Mouse (Mus musculus) liver, embryonic 15.5 days (tissue): ENCODE results near the gene Ano9. TPM values are rescaled to one million over a fixed set of nuclear protein-coding genes. Genes with fewer than 3 reads are reported as not detected.

Experiments
- ATAC-seq: fragments of 200-750 bp; cut with Nextera tagmentation; 2 replicates; pipeline ENCODE4 v1.8.0; 2017; ENCODE audit warnings: moderate number of reproducible peaks, mild to moderate bottlenecking, moderate library complexity; ENCODE audit not compliant: insufficient read depth
- H3K27ac ChIP-seq: fragments of 300-500 bp; sonication (generic); replicated peaks from 2 replicates; pipeline ENCODE4 v1.5.1; 2015; ENCODE audit warnings: mild to moderate bottlenecking, inconsistent platforms
- H3K27me3 ChIP-seq: fragments of 300-500 bp; sonication (generic); 2 replicates; pipeline ENCODE4 v1.6.1; 2015; ENCODE audit warnings: mild to moderate bottlenecking, inconsistent platforms
- H3K36me3 ChIP-seq: fragments of 300-500 bp; sonication (generic); replicated peaks from 2 replicates; pipeline ENCODE4 v1.6.1; 2015; ENCODE audit warnings: moderate library complexity, mild to moderate bottlenecking, inconsistent platforms
- H3K4me1 ChIP-seq: fragments of 300-500 bp; sonication (generic); replicated peaks from 2 replicates; pipeline ENCODE4 v1.6.1; 2015; ENCODE audit warnings: inconsistent platforms
- H3K4me2 ChIP-seq: fragments of 300-500 bp; sonication (generic); 2 replicates; pipeline ENCODE4 v1.6.1; 2015; ENCODE audit warnings: moderate library complexity, mild to moderate bottlenecking, inconsistent platforms
- H3K4me3 ChIP-seq: fragments of 300-500 bp; sonication (generic); replicated peaks from 2 replicates; pipeline ENCODE4 v1.5.1; 2015; ENCODE audit warnings: mild to moderate bottlenecking, inconsistent platforms
- H3K9ac ChIP-seq: fragments of 300-500 bp; sonication (generic); 2 replicates; pipeline ENCODE4 v1.6.1; 2015; ENCODE audit warnings: moderate library complexity, mild to moderate bottlenecking, inconsistent platforms
- H3K9me3 ChIP-seq: fragments of 300-500 bp; sonication (generic); replicated peaks from 2 replicates; pipeline ENCODE4 v1.6.1; 2016; ENCODE audit warnings: inconsistent platforms
- WGBS: fragments of 180-500 bp; shearing (Covaris S2); methylation state at CpG from one replicate; pipeline ENCODE4 v1.1.7; 2015; ENCODE audit warnings: mixed read lengths; ENCODE audit not compliant: insufficient replicate concordance; 5-methylcytosine and 5-hydroxymethylcytosine counted together
- polyA plus RNA-seq: library from polyadenylated mRNA; unstranded; fragments of >200 nt; fragmentation: Nextera tagmentation; extraction: Ambion mirVana; gene quantifications from 2 replicates; pipeline ENCODE4 v1.2.1, GENCODE M21; 2015

Ano9 gene
- polyA plus RNA-seq, 1 experiment from 2014 or later = 0.99 TPM

DNA sequence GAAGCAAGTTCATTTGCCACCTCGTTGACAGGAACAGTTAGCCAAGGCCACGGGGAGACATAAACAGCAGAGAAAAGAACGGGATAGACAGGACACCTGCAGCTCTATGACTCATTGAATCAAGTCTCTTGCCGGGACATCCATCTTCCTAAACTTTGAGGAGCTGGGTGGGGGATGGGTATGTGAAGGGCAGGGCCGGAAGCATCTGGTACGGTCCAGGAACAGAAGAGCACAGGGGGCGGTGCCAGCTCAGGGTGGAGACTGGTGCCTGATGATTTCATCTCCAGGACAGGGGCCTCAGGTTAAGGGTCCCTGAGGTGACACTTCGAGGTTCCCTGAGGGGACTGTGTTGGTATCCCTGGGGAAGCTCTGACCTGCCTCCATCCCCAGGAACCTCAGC is 29.7 kb downstream of the Ano9 start:
- peaks cover 26% of the 10 kb centered on the region for H3K4me1 ChIP-seq
- ATAC-seq = no peak
- H3K27me3 ChIP-seq = peaks cover 53% of the 10 kb centered on the region
- no peak overlapping the region for H3K4me3 ChIP-seq
- no peaks in the 10 kb centered on the region for H3K9me3 ChIP-seq
- WGBS = 17% methylated on average over 8 of the region's 8 CpGs
- peak overlapping the region; percentile 43; the same call in 1 of the 2 replicates for H3K4me2 ChIP-seq
- no peaks in the 10 kb centered on the region; the same call in 1 of the 2 replicates for H3K36me3 ChIP-seq
- H3K27ac ChIP-seq = no peak overlapping the region
- no peak overlapping the region for H3K9ac ChIP-seq

DNA sequence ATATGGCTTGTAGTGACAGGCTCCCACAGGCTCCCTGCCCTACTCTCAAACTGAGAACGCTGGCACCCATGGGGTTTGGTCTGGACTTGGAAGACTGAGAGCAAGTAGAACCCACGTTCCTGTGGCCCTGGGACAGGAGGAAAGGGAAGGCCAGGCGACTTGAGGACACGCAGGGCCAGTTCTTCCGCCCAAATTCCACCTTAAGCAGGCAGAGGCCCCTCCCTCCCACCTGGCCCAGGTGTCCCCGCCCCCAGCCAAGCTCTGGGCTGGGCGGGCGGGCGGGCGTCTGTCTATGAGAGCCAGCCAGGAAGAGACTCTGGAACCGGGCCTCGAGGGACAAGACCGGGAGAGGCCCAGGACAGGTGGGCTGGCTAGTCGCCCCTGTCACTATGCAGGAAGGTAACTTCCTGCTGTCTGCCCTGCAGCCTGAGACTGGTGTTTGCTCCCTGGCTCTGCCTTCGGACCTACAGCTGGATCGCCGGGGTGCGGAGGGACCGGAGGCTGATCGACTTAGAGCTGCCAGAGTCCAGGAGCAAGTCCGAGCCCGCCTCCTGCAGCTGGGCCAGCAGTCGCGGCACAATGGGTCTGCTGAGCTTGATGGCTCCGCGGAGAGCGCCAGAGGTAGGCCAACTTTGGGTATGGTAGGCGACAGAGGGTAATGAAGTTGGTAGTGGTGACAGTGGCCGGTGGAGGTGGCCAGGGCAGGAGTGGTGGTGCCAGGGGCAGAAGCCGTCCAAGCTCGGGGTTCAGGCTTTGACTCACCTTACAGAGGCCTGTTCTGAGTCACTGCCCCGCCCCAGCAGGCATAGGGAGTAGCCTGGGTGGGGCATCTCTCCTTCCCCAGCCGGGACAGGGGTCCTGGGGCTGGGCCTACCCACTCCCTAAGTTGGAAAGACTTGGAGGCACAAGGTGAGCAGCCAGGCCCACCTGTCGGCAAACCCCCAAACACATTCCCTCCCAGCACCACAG is 37.8 kb downstream of the Ano9 start:
- Histone ChIP-seq H3K9me3 (no peaks in the 10 kb centered on the region), H3K4me2 (no peak overlapping the region), H3K27ac (no peak overlapping the region), H3K4me3 (no peak overlapping the region), H3K27me3 (peaks cover 45% of the 10 kb centered on the region; the same call in 1 of the 2 replicates), H3K4me1 (no peaks in the 10 kb centered on the region), H3K9ac (no peak overlapping the region), H3K36me3 (no peaks in the 10 kb centered on the region)
- ATAC-seq = no peak
- WGBS = 44% methylated on average over 34 of the region's 34 CpGs

DNA sequence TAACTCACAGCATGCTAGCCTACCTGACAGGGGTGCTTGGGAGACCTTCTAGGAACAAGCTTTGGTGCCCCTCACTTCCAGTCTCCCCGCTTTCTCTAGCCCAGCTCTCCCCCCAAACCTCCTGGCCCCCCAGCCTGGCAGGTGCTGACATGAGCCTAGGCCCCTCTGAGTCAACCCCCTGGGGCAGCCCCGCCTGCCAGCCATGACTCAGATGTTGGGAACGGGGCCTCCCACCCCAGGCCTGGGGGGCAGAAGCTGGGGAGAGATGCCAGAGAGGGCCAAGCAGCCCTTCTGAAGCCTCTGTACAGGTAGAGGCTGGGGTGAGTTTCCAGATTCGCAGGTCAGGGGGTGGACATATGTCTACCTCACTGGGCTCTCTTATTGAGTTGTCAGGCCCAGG is 38.7 kb downstream of the Ano9 start:
- no peak for ATAC-seq
- Histone ChIP-seq H3K9me3 (no peaks in the 10 kb centered on the region), H3K27ac (no peak overlapping the region), H3K27me3 (peaks cover 45% of the 10 kb centered on the region; the same call in 1 of the 2 replicates), H3K36me3 (no peaks in the 10 kb centered on the region), H3K4me2 (no peak overlapping the region), H3K4me3 (no peak overlapping the region), H3K4me1 (no peaks in the 10 kb centered on the region), H3K9ac (no peak overlapping the region)
- 72% methylated on average over 4 of the region's 4 CpGs for WGBS

DNA sequence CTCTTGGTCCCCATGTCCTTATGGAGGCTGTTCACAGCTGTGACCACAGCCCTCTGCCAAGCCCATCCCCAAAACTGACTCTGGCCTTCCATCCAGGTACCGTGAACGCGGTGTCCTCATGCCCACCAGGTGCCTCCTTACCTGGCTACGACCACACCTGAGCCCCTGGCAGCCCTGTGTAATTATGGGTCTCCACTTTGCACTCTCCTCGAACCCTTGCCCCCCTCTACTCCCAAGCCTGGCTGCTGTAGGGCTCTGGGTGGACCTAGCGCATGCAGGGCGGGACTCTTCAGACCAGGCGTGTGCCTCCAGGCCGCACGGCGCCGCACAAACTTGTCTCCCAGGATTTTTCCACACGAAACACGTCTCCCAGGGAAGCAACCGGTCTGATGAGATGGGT is 39.8 kb downstream of the Ano9 start, which contains the start of gene Pkp3:
Pkp3 (plus strand) TSS at position 378 of the 400 bp plus-strand sequence.
- H3K27me3 ChIP-seq = peaks cover 49% of the 10 kb centered on the region; the same call in 1 of the 2 replicates
- H3K27ac ChIP-seq = no peak within 1 kb of the TSS
- H3K4me1 ChIP-seq = no peaks in the 10 kb centered on the region
- H3K36me3 ChIP-seq = no peaks in the 10 kb centered on the region
- no peak within 1 kb of the TSS for H3K9ac ChIP-seq
- H3K4me3 ChIP-seq = no peak within 1 kb of the TSS
- 79% methylated on average over 15 of the region's 15 CpGs for WGBS
- no peaks in the 10 kb centered on the region for H3K9me3 ChIP-seq
- no peak within 1 kb of the TSS for H3K4me2 ChIP-seq
- ATAC-seq = no peak

DNA sequence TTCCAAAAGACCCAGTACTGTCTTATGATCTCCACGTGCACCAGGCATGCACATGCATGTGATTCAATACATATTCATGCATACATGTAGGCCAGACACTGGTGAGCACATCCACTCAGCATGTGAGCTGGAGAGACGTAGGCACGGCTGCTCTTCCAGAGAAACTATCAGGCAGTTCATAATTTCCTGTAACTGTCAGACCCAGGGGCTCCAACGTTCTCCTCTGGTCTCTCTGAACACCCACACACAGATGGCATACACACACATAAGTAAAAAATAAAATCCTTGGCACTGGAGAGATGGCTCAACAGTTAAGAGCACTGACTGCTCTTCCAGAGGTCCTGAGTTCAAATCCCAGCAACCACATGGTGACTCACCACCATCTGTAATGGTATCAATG is 43.8 kb downstream of the Ano9 start:
- Histone ChIP-seq H3K4me2 (no peak overlapping the region), H3K27me3 (peaks cover 62% of the 10 kb centered on the region), H3K36me3 (no peaks in the 10 kb centered on the region), H3K9ac (no peak overlapping the region), H3K4me1 (peaks cover 17% of the 10 kb centered on the region), H3K9me3 (no peaks in the 10 kb centered on the region), H3K4me3 (no peak overlapping the region), H3K27ac (no peak overlapping the region)
- no peak for ATAC-seq
- WGBS = 41% methylated on average over 4 of the region's 4 CpGs

DNA sequence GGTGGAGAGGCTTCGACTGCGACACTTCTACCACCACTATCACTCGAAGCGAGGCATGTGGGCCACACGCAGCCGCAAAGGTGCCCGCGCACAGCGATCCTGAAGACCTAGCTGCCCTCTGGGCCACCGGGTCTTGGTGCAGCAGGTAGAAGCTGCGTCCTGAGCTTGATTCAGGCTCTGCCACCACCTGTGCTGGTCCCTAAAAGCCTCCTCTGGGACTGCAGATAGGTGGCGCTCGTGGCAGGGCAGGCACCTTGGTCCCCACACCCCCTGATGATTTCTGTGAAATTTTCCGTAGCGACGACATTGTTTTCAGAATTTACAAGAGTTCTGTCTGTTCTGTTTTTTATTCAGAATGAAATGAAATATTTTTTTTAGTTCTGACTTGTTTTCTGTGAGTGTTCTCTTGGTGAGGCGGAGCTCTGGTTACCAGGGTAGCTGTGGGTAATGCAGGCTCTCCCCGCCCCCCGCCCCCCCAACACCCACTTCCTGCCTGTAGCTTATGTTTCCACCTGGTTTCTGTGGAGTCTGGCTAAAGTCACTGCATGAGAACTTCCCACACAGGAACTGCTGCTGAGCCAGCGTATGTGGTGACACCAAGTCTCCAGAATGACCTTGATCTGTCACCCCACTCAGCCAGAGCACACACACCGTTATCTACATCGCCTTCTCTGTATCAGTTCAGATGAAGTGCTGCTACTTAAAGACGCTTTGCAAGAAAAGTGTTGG is 45.4 kb downstream of the Ano9 start:
- ATAC-seq = no peak
- Histone ChIP-seq H3K4me1 (peaks cover 17% of the 10 kb centered on the region), H3K4me2 (no peak overlapping the region), H3K27ac (no peak overlapping the region), H3K27me3 (peaks cover 66% of the 10 kb centered on the region), H3K36me3 (no peaks in the 10 kb centered on the region), H3K4me3 (no peak overlapping the region), H3K9ac (no peak overlapping the region), H3K9me3 (no peaks in the 10 kb centered on the region)
- WGBS = 12% methylated on average over 23 of the region's 23 CpGs

DNA sequence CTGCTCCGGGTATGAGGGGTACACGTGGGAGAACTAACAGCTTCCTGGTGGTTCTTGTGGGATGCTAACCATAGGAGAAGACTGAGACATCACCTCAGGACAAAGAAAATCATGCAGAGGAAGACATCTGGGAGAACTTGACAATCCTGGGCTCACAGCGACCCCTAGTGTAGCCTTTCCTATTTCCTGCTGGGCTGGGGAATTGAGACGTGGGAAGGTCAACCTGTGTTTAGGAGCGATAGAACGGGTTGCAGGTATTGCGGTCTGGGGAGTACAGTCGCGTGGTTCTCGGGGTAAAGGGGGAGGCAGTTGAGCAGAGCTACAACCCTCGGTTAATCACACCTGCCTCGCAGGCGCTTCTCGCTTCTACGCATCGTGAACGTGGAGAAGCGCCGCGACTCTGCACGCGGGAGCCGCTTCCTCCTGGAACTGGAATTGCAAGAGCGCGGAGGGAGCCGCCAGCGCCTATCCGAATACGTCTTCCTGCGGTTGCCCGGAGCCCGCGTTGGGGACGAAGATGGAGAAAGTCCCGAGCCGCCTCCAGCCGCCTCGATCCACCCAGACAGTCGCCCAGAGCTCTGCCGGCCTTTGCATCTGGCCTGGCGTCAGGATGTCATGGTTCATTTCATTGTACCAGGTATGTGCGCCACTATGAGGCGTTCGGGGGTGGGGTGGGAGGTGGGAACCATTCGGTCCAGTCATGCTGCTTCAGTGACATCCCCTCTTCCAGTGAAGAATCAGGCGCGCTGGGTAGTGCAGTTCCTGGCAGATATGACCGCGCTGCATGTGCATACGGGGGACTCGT is 47.3 kb downstream of the Ano9 start:
- Histone ChIP-seq H3K4me2 (peak overlapping the region; percentile 64), H3K4me3 (peak overlapping the region; percentile 40), H3K9ac (no peak overlapping the region), H3K9me3 (no peaks in the 10 kb centered on the region), H3K27me3 (peaks cover 74% of the 10 kb centered on the region), H3K36me3 (no peaks in the 10 kb centered on the region), H3K4me1 (peaks cover 17% of the 10 kb centered on the region), H3K27ac (no peak overlapping the region)
- ATAC-seq = no peak
- under 1% methylated on average over 51 of the region's 51 CpGs for WGBS

DNA sequence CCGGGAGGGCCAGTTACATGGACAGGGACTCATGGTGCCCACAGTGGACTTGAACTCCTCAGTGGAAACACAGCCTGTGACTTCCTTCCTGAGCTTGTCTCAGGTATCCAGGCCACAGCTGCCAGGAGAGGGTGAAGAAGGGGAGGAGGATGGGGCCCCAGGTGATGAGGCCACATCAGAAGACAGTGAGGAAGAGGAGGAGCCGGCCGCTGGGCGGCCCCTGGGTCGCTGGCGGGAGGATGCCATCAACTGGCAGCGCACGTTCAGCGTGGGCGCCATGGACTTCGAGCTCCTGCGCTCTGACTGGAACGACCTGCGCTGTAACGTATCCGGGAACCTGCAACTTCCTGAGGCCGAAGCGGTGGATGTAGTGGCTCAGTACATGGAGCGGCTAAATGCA is 49.3 kb downstream of the Ano9 start:
- Histone ChIP-seq H3K36me3 (no peaks in the 10 kb centered on the region), H3K9me3 (no peaks in the 10 kb centered on the region), H3K27me3 (peaks cover 82% of the 10 kb centered on the region), H3K4me1 (peaks cover 32% of the 10 kb centered on the region), H3K27ac (no peak overlapping the region), H3K9ac (no peak overlapping the region), H3K4me3 (no peak overlapping the region), H3K4me2 (no peak overlapping the region)
- ATAC-seq = no peak
- 62% methylated on average over 19 of the region's 19 CpGs for WGBS

DNA sequence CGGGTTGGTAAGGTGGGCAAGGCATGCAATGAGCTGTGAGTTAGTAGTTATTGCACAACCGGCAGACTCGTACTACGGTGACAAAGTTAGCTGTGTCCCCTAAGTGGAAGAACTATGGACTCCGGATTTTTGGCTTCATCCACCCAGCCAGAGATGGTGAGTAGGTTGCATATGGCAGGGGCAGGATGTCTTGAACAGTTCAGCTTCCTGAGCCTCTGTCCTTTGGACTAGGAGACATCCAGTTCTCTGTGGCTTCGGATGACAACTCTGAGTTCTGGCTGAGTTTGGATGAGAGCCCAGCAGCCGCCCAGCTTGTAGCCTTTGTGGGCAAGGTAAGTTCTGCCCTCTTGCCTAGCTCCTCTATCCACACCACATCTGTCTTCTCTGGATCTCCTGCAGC is 53.0 kb downstream of the Ano9 start:
- Histone ChIP-seq H3K27me3 (peaks cover 86% of the 10 kb centered on the region), H3K9me3 (no peaks in the 10 kb centered on the region), H3K27ac (no peak overlapping the region), H3K4me1 (peaks cover 37% of the 10 kb centered on the region), H3K36me3 (no peaks in the 10 kb centered on the region), H3K4me3 (no peak overlapping the region), H3K4me2 (peak overlapping the region; percentile 32), H3K9ac (no peak overlapping the region)
- no peak for ATAC-seq
- 56% methylated on average over 7 of the region's 7 CpGs for WGBS

DNA sequence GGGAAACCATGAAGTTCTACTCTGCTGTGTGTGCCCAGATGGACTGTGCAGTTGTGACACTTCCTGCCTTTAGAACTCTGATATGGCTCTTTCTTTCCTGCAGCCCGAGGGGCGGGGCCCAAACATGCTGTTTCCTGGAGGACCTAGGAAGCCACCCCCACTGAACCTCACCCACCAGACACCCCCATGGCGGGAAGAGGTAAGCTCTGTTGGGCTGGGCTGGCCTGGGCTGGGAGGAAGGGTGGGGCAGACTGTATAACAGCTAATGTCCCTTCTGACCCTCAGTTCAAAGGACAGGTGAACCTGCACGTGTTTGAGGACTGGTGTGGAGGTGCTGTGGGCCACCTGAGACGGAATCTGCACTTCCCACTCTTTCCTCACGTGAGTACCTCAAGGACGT is 53.4 kb downstream of the Ano9 start:
- Histone ChIP-seq H3K4me1 (peaks cover 37% of the 10 kb centered on the region), H3K27me3 (peaks cover 88% of the 10 kb centered on the region), H3K4me3 (no peak overlapping the region), H3K9ac (no peak overlapping the region), H3K36me3 (no peaks in the 10 kb centered on the region), H3K9me3 (no peaks in the 10 kb centered on the region), H3K4me2 (peak overlapping the region; percentile 32), H3K27ac (no peak overlapping the region)
- 18% methylated on average over 7 of the region's 7 CpGs for WGBS
- peak; percentile 35 for ATAC-seq
